7 mouse cellular contexts compared by ENCODE assay signal in genomic region chr16:78101415-78102326, GRCm38 (mm10).
DNase-seq lines count a peak whose midpoint lies in the region; ATAC-seq and TF ChIP-seq lines count a peak whose summit lies in the region.

No protein-coding gene starts in this region.

- 0 out of 2 replicates have a peak, but pooled peaks cover 3% of the 10 kb centered on the region for H3K4me1 ChIP-seq in heart, embryonic 15.5 days (replicated peaks)

- no peak overlapping the region for H3K27ac ChIP-seq in heart, embryonic 15.5 days

- 0 out of 2 replicates have a peak, but pooled peaks have one; percentile 22 for ATAC-seq in heart, embryonic 15.5 days (replicated peaks; ENCODE audit: insufficient number of reproducible peaks, insufficient read depth, low FRiP score, low read depth)

- DNase-seq in brain, embryonic 14.5 days (ENCODE audit: low read depth) = peak; percentile 93
- DNase-seq in embryo, embryonic 11.5 days (ENCODE audit: low read depth, low spot score) = peak; percentile 22
- peak; percentile 15 for DNase-seq in lung, postnatal 36 days
- no peak for DNase-seq in spleen, postnatal 36 days (ENCODE audit: low spot score in 2 of 2)
- no peak for DNase-seq in right cerebral cortex, postnatal 14 days
- DNase-seq in thymus, postnatal 10 days (ENCODE audit: low spot score in 2 of 2) = no peak

- H3K4me3 ChIP-seq in heart, embryonic 15.5 days = peak overlapping the region; percentile 32

- no peak for TF ChIP-seq POLR2A in brain, embryonic 14.5 days (IDR thresholded peaks at IDR 0.05; ENCODE audit: borderline replicate concordance, extremely low read depth, insufficient read depth, insufficient read length, poor library complexity, severe bottlenecking)

- H3K4me2 ChIP-seq in heart, embryonic 15.5 days = peak overlapping the region; percentile 47

- H3K9me3 ChIP-seq in heart, embryonic 15.5 days (replicated peaks) = no peaks in the 10 kb centered on the region

- no peak for TF ChIP-seq CTCF in brain, embryonic 14.5 days (IDR thresholded peaks at IDR 0.05; ENCODE audit: borderline replicate concordance, extremely low read depth, insufficient read depth, insufficient read length)

- WGBS in heart, embryonic 15.5 days = 44% methylated on average over 14 of the region's 14 CpGs

- H3K36me3 ChIP-seq in heart, embryonic 15.5 days = no peaks in the 10 kb centered on the region

- H3K9ac ChIP-seq in heart, embryonic 15.5 days = no peak overlapping the region

- H3K27me3 ChIP-seq in heart, embryonic 15.5 days = no peaks in the 10 kb centered on the region

Comparison
In these comparisons a context has a peak if more than half of its experiments do, and no peak if none do; other contexts are left out.
1. DNase-seq: peak in brain, embryonic 14.5 days (single experiment), embryo, embryonic 11.5 days (single experiment) and lung, postnatal 36 days (single experiment); none in spleen, postnatal 36 days (0 of 2), right cerebral cortex, postnatal 14 days (single experiment) and thymus, postnatal 10 days (0 of 2).